Mouse (Mus musculus) midbrain, postnatal 0 days (tissue): ENCODE measurements at regions not wholly inside any gene's neighbourhood (a gene's known extent, or its start where the extent isn't known, plus 50 kb on each side); places are given as distances from the start of the nearest gene placed in this dataset.
A peak's percentile ranks its signal among the peaks of the same experiment; 100 is the strongest.

ENCODE experiments used
- ATAC-seq: fragments of 200-750 bp; cut with Nextera tagmentation; 2 replicates; pipeline ENCODE4 v1.8.0; 2017; ENCODE audit warnings: moderate number of reproducible peaks, mild to moderate bottlenecking, moderate TSS enrichment, moderate library complexity; ENCODE audit not compliant: low FRiP score
- DNase-seq: peaks from one replicate; pipeline ENCODE4 v3.0.0-alpha.2; 2015; ENCODE audit warnings: low spot score
- H3K27ac ChIP-seq: fragments of 300-500 bp; sonication (generic); 2 replicates; pipeline ENCODE4 v1.5.1; 2014; ENCODE audit warnings: low read depth, mild to moderate bottlenecking, low read length, mixed read lengths
- H3K27me3 ChIP-seq: fragments of 300-500 bp; sonication (generic); 2 replicates; pipeline ENCODE4 v1.6.1; 2014; ENCODE audit warnings: low read length, control low read depth, mixed read lengths; ENCODE audit not compliant: insufficient read depth
- H3K36me3 ChIP-seq: fragments of 300-500 bp; sonication (generic); 2 replicates; pipeline ENCODE4 v1.6.1; 2014; ENCODE audit warnings: low read length, control low read depth, mixed read lengths; ENCODE audit not compliant: insufficient read depth
- H3K4me1 ChIP-seq: fragments of 300-500 bp; sonication (generic); 2 replicates; pipeline ENCODE4 v1.6.1; 2014; ENCODE audit warnings: mild to moderate bottlenecking, control low read depth, antibody characterized with exemption, low read length, mixed read lengths; ENCODE audit not compliant: insufficient read depth
- H3K4me2 ChIP-seq: fragments of 300-500 bp; sonication (generic); 2 replicates; pipeline ENCODE4 v1.6.1; 2014; ENCODE audit warnings: low read depth, mild to moderate bottlenecking, low read length, mixed read lengths; ENCODE audit not compliant: poor library complexity, severe bottlenecking
- H3K4me3 ChIP-seq: fragments of 300-500 bp; sonication (generic); 2 replicates; pipeline ENCODE4 v1.5.1; 2014; ENCODE audit warnings: low read depth, mild to moderate bottlenecking, low read length, moderate library complexity
- H3K9ac ChIP-seq: fragments of 300-500 bp; sonication (generic); replicated peaks from 2 replicates; pipeline ENCODE4 v1.6.1; 2014; ENCODE audit warnings: mild to moderate bottlenecking, low read length, moderate library complexity, mixed read lengths; ENCODE audit not compliant: poor library complexity, severe bottlenecking
- H3K9me3 ChIP-seq: fragments of 300-500 bp; sonication (generic); 2 replicates; pipeline ENCODE4 v1.6.1; 2016; ENCODE audit warnings: low read length, control low read depth
- CTCF ChIP-seq: IDR thresholded peaks from 2 replicates; pipeline ENCODE4 v1.5.1; 2016; ENCODE audit warnings: antibody characterized with exemption, mild to moderate bottlenecking
- WGBS: fragments of 180-500 bp; shearing (Covaris S2); extraction: QIAGEN DNeasy Blood & Tissue Kit; methylation state at CpG from one replicate; pipeline ENCODE4 v1.1.7; 2014; 5-methylcytosine and 5-hydroxymethylcytosine counted together

DNA sequence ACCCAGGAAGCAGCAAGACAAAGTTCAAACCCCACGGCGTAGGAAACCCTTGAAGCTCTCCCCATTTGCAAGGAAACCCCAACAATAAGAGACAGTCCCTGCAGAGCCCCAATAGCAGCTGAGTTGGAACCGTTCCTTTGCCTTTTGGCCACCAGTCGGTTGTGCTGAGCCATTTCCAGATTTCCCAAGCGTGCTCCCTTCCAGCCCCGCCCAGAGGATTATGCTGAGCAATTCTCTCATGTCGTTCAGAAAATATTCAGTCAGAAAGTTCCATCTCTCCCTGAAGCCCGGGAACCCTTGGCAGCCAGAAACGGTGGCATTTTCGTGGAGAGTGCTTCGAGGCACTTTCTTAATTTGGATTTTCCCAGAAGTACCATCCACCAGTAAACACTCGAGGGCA, 117.2 kb upstream of the H2al1a start:
- Histone ChIP-seq H3K27ac (no peak overlapping the region), H3K9ac (no peak overlapping the region), H3K4me3 (no peak overlapping the region), H3K27me3 (no peaks in the 10 kb centered on the region), H3K9me3 (no peaks in the 10 kb centered on the region), H3K4me1 (no peaks in the 10 kb centered on the region), H3K4me2 (no peak overlapping the region), H3K36me3 (no peaks in the 10 kb centered on the region)
- no peak for TF ChIP-seq CTCF
- no peak for DNase-seq
- 73% methylated on average over 12 of the region's 12 CpGs for WGBS
- ATAC-seq = no peak

- no peak for TF ChIP-seq CTCF
- ATAC-seq (no peak), DNase-seq (no peak)
- H3K4me2 ChIP-seq = no peak overlapping the region
- H3K9me3 ChIP-seq = no peaks in the 10 kb centered on the region
- no peak overlapping the region for H3K9ac ChIP-seq
- H3K4me1 ChIP-seq = no peaks in the 10 kb centered on the region
- no peaks in the 10 kb centered on the region for H3K36me3 ChIP-seq
- H3K4me3 ChIP-seq = no peak overlapping the region
- WGBS = 95% methylated on average over 6 of the region's 6 CpGs
- H3K27me3 ChIP-seq = no peaks in the 10 kb centered on the region
- no peak overlapping the region for H3K27ac ChIP-seq
Measured at GRCm38 (mm10) chrX:11190851-11191250, 108.2 kb upstream of the H2al1a start.

DNA sequence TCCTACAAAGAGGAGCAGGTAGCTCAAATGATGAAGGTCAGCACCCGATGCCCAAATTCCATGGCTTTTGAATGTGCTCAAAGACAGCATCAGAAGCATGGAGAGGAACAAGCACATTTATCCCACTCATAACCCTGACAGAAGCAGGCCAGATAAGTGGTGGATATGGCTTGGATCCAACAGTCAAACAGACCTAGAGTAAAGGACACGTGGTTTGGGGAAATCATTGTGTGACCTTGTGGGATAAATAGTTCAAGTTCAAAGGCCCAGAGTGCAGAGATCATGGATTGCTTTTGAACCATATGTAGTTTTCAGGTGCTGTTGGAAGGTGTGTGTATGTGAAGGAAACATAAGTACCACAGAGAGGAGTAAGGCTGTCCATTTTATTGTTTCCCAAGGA, 94.9 kb upstream of the H2al1a start:
- H3K27me3 ChIP-seq = no peaks in the 10 kb centered on the region
- H3K27ac ChIP-seq = no peak overlapping the region
- ATAC-seq = no peak
- no peak overlapping the region for H3K4me2 ChIP-seq
- H3K36me3 ChIP-seq = no peaks in the 10 kb centered on the region
- no peaks in the 10 kb centered on the region for H3K4me1 ChIP-seq
- H3K4me3 ChIP-seq = no peak overlapping the region
- no peaks in the 10 kb centered on the region for H3K9me3 ChIP-seq
- H3K9ac ChIP-seq = no peak overlapping the region
- WGBS = 82% methylated on average over 2 of the region's 2 CpGs
- no peak for TF ChIP-seq CTCF
- DNase-seq = no peak

DNA sequence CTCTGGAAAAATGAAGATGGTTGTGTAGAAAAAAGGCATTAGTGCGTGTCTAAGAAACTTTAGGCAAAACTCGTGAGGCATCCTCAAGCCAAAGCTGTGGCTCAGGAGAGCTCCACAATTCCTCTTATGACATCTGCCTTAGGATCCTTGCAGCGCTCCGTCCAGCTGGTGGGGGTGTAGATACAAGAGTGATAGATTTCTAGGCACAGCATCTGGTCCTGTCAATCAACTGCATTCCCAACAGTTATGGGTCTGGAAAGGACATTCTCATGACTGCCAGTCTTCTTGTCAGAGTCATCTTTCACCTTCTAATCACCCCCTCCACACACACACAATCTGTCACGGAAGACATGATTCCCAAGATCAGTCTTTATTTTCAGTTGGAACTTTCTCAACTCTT, 89.2 kb upstream of the H2al1a start:
- no peak overlapping the region for H3K4me3 ChIP-seq
- H3K9ac ChIP-seq = no peak overlapping the region
- H3K4me1 ChIP-seq = no peaks in the 10 kb centered on the region
- no peaks in the 10 kb centered on the region for H3K36me3 ChIP-seq
- peaks cover 6% of the 10 kb centered on the region; the same call in 1 of the 2 replicates for H3K27me3 ChIP-seq
- H3K4me2 ChIP-seq = no peak overlapping the region
- ATAC-seq (no peak), DNase-seq (no peak)
- no peaks in the 10 kb centered on the region for H3K9me3 ChIP-seq
- no peak for TF ChIP-seq CTCF
- no peak overlapping the region for H3K27ac ChIP-seq
- WGBS = 88% methylated on average over 5 of the region's 5 CpGs

- no peak overlapping the region for H3K4me2 ChIP-seq
- WGBS = 62% methylated on average over 1 of the region's 1 CpGs
- DNase-seq = no peak
- H3K9me3 ChIP-seq = no peaks in the 10 kb centered on the region
- no peak for TF ChIP-seq CTCF
- H3K4me3 ChIP-seq = no peak overlapping the region
- no peaks in the 10 kb centered on the region for H3K36me3 ChIP-seq
- H3K9ac ChIP-seq = no peak overlapping the region
- no peak for ATAC-seq
- no peaks in the 10 kb centered on the region for H3K4me1 ChIP-seq
- H3K27ac ChIP-seq = no peak overlapping the region
- H3K27me3 ChIP-seq = peaks cover 6% of the 10 kb centered on the region; the same call in 1 of the 2 replicates
Measured at GRCm38 (mm10) chrX:11212811-11213210, 86.2 kb upstream of the H2al1a start.

- H3K27me3 ChIP-seq = peaks cover 6% of the 10 kb centered on the region; the same call in 1 of the 2 replicates
- H3K4me3 ChIP-seq = no peak overlapping the region
- WGBS = 61% methylated on average over 3 of the region's 3 CpGs
- DNase-seq = no peak
- H3K4me2 ChIP-seq = no peak overlapping the region
- ATAC-seq = no peak
- H3K27ac ChIP-seq = no peak overlapping the region
- no peak overlapping the region for H3K9ac ChIP-seq
- no peaks in the 10 kb centered on the region for H3K4me1 ChIP-seq
- H3K9me3 ChIP-seq = no peaks in the 10 kb centered on the region
- peak; percentile 55 for TF ChIP-seq CTCF
- H3K36me3 ChIP-seq = no peaks in the 10 kb centered on the region
Measured at GRCm38 (mm10) chrX:11213492-11213891, 85.6 kb upstream of the H2al1a start.
